Mouse (Mus musculus): ENCODE results near the gene Hoxa3. TPM values are rescaled to one million over a fixed set of nuclear protein-coding genes. Genes with fewer than 3 reads are reported as not detected.

The Hoxa3 gene
- polyA plus RNA-seq, 1 experiment from 2014 or later, result 3.7 TPM

- peaks cover 6% of the 10 kb centered on the region; the same call in 1 of the 2 replicates for H3K27me3 ChIP-seq (ENCODE audit: insufficient read depth, poor library complexity, severe bottlenecking)
- WGBS, result 69% methylated on average over 10 of the region's 10 CpGs
Measured at GRCm38 (mm10) chr6:52138576-52138975, 74.6 kb downstream of the Hoxa3 start.

GRCm38 (mm10) chr6:52137841-52138535, 75.1 kb downstream of the Hoxa3 start:
- H3K27me3 ChIP-seq (ENCODE audit: insufficient read depth, poor library complexity, severe bottlenecking), result peaks cover 6% of the 10 kb centered on the region; the same call in 1 of the 2 replicates
- 71% methylated on average over 9 of the region's 9 CpGs for WGBS
- no peak overlapping the region for H3K27ac ChIP-seq
- no peaks in the 10 kb centered on the region for H3K36me3 ChIP-seq
- no peak overlapping the region for H3K4me3 ChIP-seq
- H3K4me1 ChIP-seq, result 0 out of 2 replicates have a peak, but pooled peaks cover 4% of the 10 kb centered on the region
- H3K9me3 ChIP-seq, result no peaks in the 10 kb centered on the region
- DNase-seq (ENCODE audit: low spot score), result no peak

More at GRCm38 (mm10) chr6:52138576-52138975, 74.6 kb downstream of the Hoxa3 start:
- Histone ChIP-seq H3K4me3 (no peak overlapping the region), H3K27ac (no peak overlapping the region), H3K4me1 (0 out of 2 replicates have a peak, but pooled peaks cover 4% of the 10 kb centered on the region), H3K9me3 (no peaks in the 10 kb centered on the region), H3K36me3 (no peaks in the 10 kb centered on the region)
- no peak for DNase-seq (ENCODE audit: low spot score)

DNA sequence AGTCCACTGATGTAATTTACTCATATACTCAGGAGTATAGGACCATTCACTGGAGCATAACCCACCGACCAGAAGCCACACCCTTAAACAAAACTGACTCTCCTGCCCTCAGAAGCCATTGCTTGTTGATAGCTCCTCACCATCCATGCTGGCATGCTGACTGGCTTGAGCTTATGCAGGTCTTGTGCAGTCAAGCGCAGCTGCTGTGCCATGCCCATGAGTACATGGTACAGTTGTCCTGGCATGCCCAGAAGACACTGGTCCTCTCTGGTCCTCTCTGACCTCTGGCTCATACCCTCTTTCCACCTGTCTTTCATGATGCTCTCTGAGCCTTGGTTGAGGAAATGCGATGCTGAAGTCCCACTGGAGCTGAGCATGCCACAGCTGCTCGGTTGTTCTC, 89.5 kb downstream of the Hoxa3 start:
- peaks cover 5% of the 10 kb centered on the region; the same call in 1 of the 2 replicates for H3K9me3 ChIP-seq
- no peaks in the 10 kb centered on the region for H3K36me3 ChIP-seq
- 75% methylated on average over 4 of the region's 4 CpGs for WGBS
- H3K27me3 ChIP-seq (ENCODE audit: insufficient read depth, poor library complexity, severe bottlenecking), result peaks cover 42% of the 10 kb centered on the region
- no peak overlapping the region for H3K27ac ChIP-seq
- DNase-seq (ENCODE audit: low spot score), result no peak
- H3K4me3 ChIP-seq, result no peak overlapping the region
- H3K4me1 ChIP-seq, result no peaks in the 10 kb centered on the region

- Histone ChIP-seq H3K36me3 (no peaks in the 10 kb centered on the region), H3K9me3 (no peaks in the 10 kb centered on the region), H3K27me3 (ENCODE audit: insufficient read depth, poor library complexity, severe bottlenecking) (peaks cover 63% of the 10 kb centered on the region), H3K4me1 (peaks cover 4% of the 10 kb centered on the region; the same call in 1 of the 2 replicates), H3K27ac (no peak overlapping the region), H3K4me3 (no peak overlapping the region)
- 56% methylated on average over 3 of the region's 3 CpGs for WGBS
- no peak for DNase-seq (ENCODE audit: low spot score)
Measured at GRCm38 (mm10) chr6:52121173-52121572, 92.0 kb downstream of the Hoxa3 start.

MicroRNAs encoded within 50 kb of the gene (microRNA counts, 519-probe panel; counts per million panel counts)
- 4,047 counts per million, percentile 22 among the panel's probes with 10 or more counts for microRNA mmu-miR-196b

Small RNA genes within 50 kb of the gene (microRNA-seq; reads per million reads assigned to microRNA genes)
- 399 reads per million, percentile 69 among the genes with 10 or more reads in this experiment for gene Mir196b

Other genes starting within 250 kb of the Hoxa3 start
- gene Skap2, start 200.8 kb downstream of the Hoxa3 start, polyA plus RNA-seq (2016; fragmentation: Nextera tagmentation; extraction: Ambion mirVana), result 11.8 and 26.4 TPM in 2 replicates
- gene Hoxa1, start 55.0 kb downstream of the Hoxa3 start, polyA plus RNA-seq (2016; fragmentation: Nextera tagmentation; extraction: Ambion mirVana), result 1.00 and 4.1 TPM in 2 replicates
- 4.3 and 10.3 TPM in 2 replicates for gene Hoxa2, start 48.5 kb downstream of the Hoxa3 start, polyA plus RNA-seq (2016; fragmentation: Nextera tagmentation; extraction: Ambion mirVana)
- 0.07 and 1.5 TPM in 2 replicates for gene 5730596B20Rik, start 35.8 kb downstream of the Hoxa3 start, polyA plus RNA-seq (2016; fragmentation: Nextera tagmentation; extraction: Ambion mirVana)
- gene Hoxa4, start 21.6 kb downstream of the Hoxa3 start, polyA plus RNA-seq (2016; fragmentation: Nextera tagmentation; extraction: Ambion mirVana), result 0.17 and 1.4 TPM in 2 replicates
- gene Hoxa5, start 8.7 kb downstream of the Hoxa3 start, polyA plus RNA-seq (2016; fragmentation: Nextera tagmentation; extraction: Ambion mirVana), result 0.58 and 6.0 TPM in 2 replicates
- 0.30 TPM in 1 of 2 replicates, not detected in the other for gene Hoxa6, start 4.6 kb downstream of the Hoxa3 start, polyA plus RNA-seq (2016; fragmentation: Nextera tagmentation; extraction: Ambion mirVana)
- gene Gm28308, start within 50 bp of the Hoxa3 start, polyA plus RNA-seq (2016; fragmentation: Nextera tagmentation; extraction: Ambion mirVana), result not detected in 2 replicates
- 0.11 and 2.5 TPM in 2 replicates for gene Hoxa7, start 8.5 kb upstream of the Hoxa3 start, polyA plus RNA-seq (2016; fragmentation: Nextera tagmentation; extraction: Ambion mirVana)
- gene Hoxa9, start 17.8 kb upstream of the Hoxa3 start, polyA plus RNA-seq (2016; fragmentation: Nextera tagmentation; extraction: Ambion mirVana), result 0.37 and 5.6 TPM in 2 replicates
- 0.30 and 3.6 TPM in 2 replicates for gene Hoxa10, start 27.5 kb upstream of the Hoxa3 start, polyA plus RNA-seq (2016; fragmentation: Nextera tagmentation; extraction: Ambion mirVana)
- gene Hoxa11, start 32.5 kb upstream of the Hoxa3 start, polyA plus RNA-seq (2016; fragmentation: Nextera tagmentation; extraction: Ambion mirVana), result 0.06 and 1.7 TPM in 2 replicates
- gene Hoxa13, start 47.5 kb upstream of the Hoxa3 start, polyA plus RNA-seq (2016; fragmentation: Nextera tagmentation; extraction: Ambion mirVana), result not detected in 2 replicates
- gene Evx1, start 100.2 kb upstream of the Hoxa3 start, polyA plus RNA-seq (2016; fragmentation: Nextera tagmentation; extraction: Ambion mirVana), result 0.10 TPM in 1 of 2 replicates, not detected in the other

Data from heart, embryonic 10.5 days (tissue).